Mouse (Mus musculus) left cerebral cortex, postnatal 36 days (tissue): ENCODE results near the gene Etv6. TPM values are rescaled to one million over a fixed set of nuclear protein-coding genes. Genes with fewer than 3 reads are reported as not detected.
A peak's percentile ranks its signal among the peaks of the same experiment; 100 is the strongest.

ENCODE experiments used
- DNase-seq, 2 experiments: peaks; one replicate each; pipeline ENCODE4 v3.0.0; 2021 to 2022; ENCODE audit warnings: low spot score in 2 of 2, mixed read lengths in 1 of 2
- intact Hi-C: fragments of 180-260 bp; cut with DNase I; formaldehyde crosslinking; loops from one replicate; pipeline ENCODE4 v1.15.1; 2025
- total RNA-seq, 2 experiments: library from RNA; stranded (reverse); gene quantifications; 2 replicates each; pipeline ENCODE4 v1.2.3; 2021

Etv6 gene
- total RNA-seq, 2 experiments from 2014 or later = 14.1 to 18.1 TPM

- intact Hi-C loops = no loop called here
- no peak for DNase-seq
Measured at GRCm38 (mm10) chr6:134067536-134067935, 32.0 kb downstream of the Etv6 start.

GRCm38 (mm10) chr6:134072439-134072838, 36.9 kb downstream of the Etv6 start:
- no peak for DNase-seq
- intact Hi-C loops = no loop called here

- no peak for DNase-seq
- intact Hi-C loops = no loop called here
Measured at GRCm38 (mm10) chr6:134072906-134073305, 37.4 kb downstream of the Etv6 start.

GRCm38 (mm10) chr6:134074353-134074752, 38.9 kb downstream of the Etv6 start:
- no peak for DNase-seq
- intact Hi-C loops = no loop called here

GRCm38 (mm10) chr6:134075031-134075430, 39.5 kb downstream of the Etv6 start:
- intact Hi-C loops = no loop called here
- DNase-seq = no peak

GRCm38 (mm10) chr6:134078016-134078415, 42.5 kb downstream of the Etv6 start:
- DNase-seq = no peak
- intact Hi-C loops = no loop called here

GRCm38 (mm10) chr6:134079112-134079511, 43.6 kb downstream of the Etv6 start:
- intact Hi-C loops = no loop called here
- peak; percentile 71 to 76 for DNase-seq

- no peak for DNase-seq
- intact Hi-C loops = no loop called here
Measured at GRCm38 (mm10) chr6:134079563-134079962, 44.1 kb downstream of the Etv6 start.

GRCm38 (mm10) chr6:134080946-134081345, 45.4 kb downstream of the Etv6 start:
- no peak for DNase-seq
- intact Hi-C loops = no loop called here

- intact Hi-C loops = no loop called here
- DNase-seq = no peak
Measured at GRCm38 (mm10) chr6:134082229-134082920, 46.9 kb downstream of the Etv6 start.

GRCm38 (mm10) chr6:134083428-134083827, 47.9 kb downstream of the Etv6 start:
- intact Hi-C loops = no loop called here

GRCm38 (mm10) chr6:134086351-134086750, 50.9 kb downstream of the Etv6 start:
- no peak for DNase-seq
- intact Hi-C loops = no loop called here

More at GRCm38 (mm10) chr6:134083428-134083827, 47.9 kb downstream of the Etv6 start:
- DNase-seq = no peak

- no peak for DNase-seq
- intact Hi-C loops = no loop called here
Measured at GRCm38 (mm10) chr6:134087709-134088108, 52.2 kb downstream of the Etv6 start.

- intact Hi-C loops = no loop called here
Measured at GRCm38 (mm10) chr6:134089671-134090377, 54.3 kb downstream of the Etv6 start.

GRCm38 (mm10) chr6:134090378-134090692, 54.8 kb downstream of the Etv6 start:
- DNase-seq = no peak
- intact Hi-C loops = no loop called here

More at GRCm38 (mm10) chr6:134089671-134090377, 54.3 kb downstream of the Etv6 start:
- DNase-seq = no peak

- no peak for DNase-seq
- intact Hi-C loops = no loop called here
Measured at GRCm38 (mm10) chr6:134090875-134091274, 55.4 kb downstream of the Etv6 start.

- no peak for DNase-seq
- intact Hi-C loops = no loop called here
Measured at GRCm38 (mm10) chr6:134091398-134091801, 55.9 kb downstream of the Etv6 start.

GRCm38 (mm10) chr6:134094066-134094465, 58.6 kb downstream of the Etv6 start:
- intact Hi-C loops = no loop called here
- no peak for DNase-seq

GRCm38 (mm10) chr6:134094620-134095019, 59.1 kb downstream of the Etv6 start:
- DNase-seq = no peak
- intact Hi-C loops = no loop called here

- no peak for DNase-seq
- intact Hi-C loops = no loop called here
Measured at GRCm38 (mm10) chr6:134095582-134095981, 60.1 kb downstream of the Etv6 start.

- intact Hi-C loops = no loop called here
- DNase-seq = no peak
Measured at GRCm38 (mm10) chr6:134099976-134100743, 64.7 kb downstream of the Etv6 start.
